Mouse (Mus musculus): ENCODE results near the gene Spr. TPM values are rescaled to one million over a fixed set of nuclear protein-coding genes. Genes with fewer than 3 reads are reported as not detected.
A peak's percentile ranks its signal among the peaks of the same experiment; 100 is the strongest.
"Not testable (repeated sequence)": the region's sequence is repeated elsewhere in the genome, so short reads cannot be mapped to it uniquely, and the experiment has no call there.

Spr gene
- polyA plus RNA-seq, 1 experiment from 2014 or later = 59.1 TPM

DNA sequence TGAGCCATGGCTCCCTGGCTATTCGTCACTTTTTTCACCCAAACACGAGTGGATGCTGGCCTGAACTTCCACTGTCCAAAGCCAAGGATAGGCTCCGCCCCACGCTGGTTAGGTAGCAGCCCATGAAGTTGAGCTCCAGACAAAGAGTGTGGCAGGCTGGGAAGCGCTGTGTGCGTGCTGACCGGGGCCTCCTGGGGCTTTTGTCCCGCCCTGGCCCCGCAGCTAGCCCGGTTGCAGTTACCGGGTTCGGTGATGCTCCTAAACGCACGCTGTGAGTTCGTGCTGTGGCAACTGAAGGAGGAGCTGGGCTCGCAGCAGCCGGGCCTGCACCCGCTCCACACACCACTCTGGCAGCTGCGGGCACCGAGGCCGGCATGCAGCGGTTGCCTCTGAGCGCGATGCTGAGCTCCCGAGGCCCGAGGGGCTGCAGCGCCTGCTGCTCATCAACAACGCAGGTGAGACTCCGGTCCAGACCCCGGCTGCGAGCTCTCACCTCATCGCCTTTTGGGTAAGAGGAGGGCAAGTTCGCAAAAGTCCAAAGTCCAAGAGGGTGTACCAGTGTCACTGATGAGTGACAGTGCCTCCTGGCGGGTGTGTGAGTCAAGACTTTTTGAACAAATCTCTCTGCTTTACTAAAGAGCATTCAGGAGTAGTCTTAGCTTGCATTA lies 17.4 kb upstream of the Spr start:
- peak; percentile 69 for DNase-seq (ENCODE audit: extremely low spot score, low spot score)
- no peaks in the 10 kb centered on the region for H3K9me3 ChIP-seq
- H3K4me3 ChIP-seq = peak overlapping the region; percentile 61
- H3K27ac ChIP-seq = peak overlapping the region; percentile 90
- 1% methylated on average over 34 of the region's 34 CpGs for WGBS
- peaks cover 8% of the 10 kb centered on the region for H3K27me3 ChIP-seq (ENCODE audit: poor library complexity, severe bottlenecking)
- H3K36me3 ChIP-seq (replicated peaks) = no peaks in the 10 kb centered on the region
- peaks cover 38% of the 10 kb centered on the region for H3K4me1 ChIP-seq

DNA sequence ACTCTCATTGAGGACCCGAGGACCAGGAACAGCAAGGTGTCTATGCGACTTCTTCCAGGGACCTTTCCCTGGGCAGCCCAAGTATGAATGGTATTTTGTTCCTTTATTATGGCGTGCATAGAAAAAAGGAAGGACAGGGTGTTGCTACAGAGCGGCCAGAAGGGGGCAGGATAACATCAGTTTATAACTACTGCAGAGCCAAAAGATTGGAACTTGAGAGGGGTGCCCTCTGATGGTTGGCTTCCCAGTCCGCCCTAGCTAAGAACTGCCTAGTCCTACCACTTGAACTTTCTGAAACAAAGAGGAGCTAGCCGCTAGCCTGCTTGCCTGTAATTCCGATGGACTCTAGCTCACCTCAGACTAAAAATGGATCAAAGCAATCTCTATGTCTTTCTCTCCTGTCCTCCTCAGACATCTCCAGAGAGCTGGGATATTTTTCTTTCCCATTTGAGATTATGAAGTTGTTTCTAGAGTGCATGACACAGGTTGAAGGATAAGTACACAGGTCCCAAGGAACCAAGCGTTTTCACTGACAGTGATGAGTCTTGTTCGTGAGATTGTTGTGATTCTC lies 16.5 kb upstream of the Spr start:
- 8% methylated on average over 9 of the region's 9 CpGs for WGBS
- Histone ChIP-seq H3K27me3 (ENCODE audit: poor library complexity, severe bottlenecking) (peaks cover 8% of the 10 kb centered on the region), H3K9me3 (no peaks in the 10 kb centered on the region)

DNA sequence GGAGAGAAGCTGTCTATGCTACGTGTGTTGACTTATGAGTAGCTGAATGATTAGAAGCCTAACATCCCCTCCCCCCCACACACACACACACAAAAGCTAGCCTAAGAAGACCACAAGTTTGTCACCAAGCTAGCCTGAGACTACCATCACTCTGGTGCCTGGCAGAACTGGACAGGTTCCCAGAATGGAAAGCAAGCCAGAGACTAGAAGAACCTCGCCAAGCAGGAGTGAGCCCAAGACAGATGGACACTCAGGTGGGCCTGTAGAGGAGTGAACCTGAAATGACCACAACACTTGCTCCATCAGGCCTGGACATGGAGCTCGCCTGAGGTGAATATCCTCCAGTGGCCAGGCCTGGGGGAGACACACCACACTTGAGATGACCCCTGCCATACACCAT lies 12.8 kb upstream of the Spr start:
- DNase-seq (ENCODE audit: extremely low spot score, low spot score) = no peak
- H3K36me3 ChIP-seq (replicated peaks) = no peaks in the 10 kb centered on the region
- 71% methylated on average over 3 of the region's 3 CpGs for WGBS

More for the DNA sequence above, 16.5 kb upstream of the Spr start:
- H3K4me1 ChIP-seq = peaks cover 28% of the 10 kb centered on the region
- peak; percentile 79 for DNase-seq (ENCODE audit: extremely low spot score, low spot score)
- peak overlapping the region; percentile 58; the same call in 1 of the 2 replicates for H3K27ac ChIP-seq
- no peak overlapping the region for H3K4me3 ChIP-seq
- H3K36me3 ChIP-seq (replicated peaks) = no peaks in the 10 kb centered on the region

DNA sequence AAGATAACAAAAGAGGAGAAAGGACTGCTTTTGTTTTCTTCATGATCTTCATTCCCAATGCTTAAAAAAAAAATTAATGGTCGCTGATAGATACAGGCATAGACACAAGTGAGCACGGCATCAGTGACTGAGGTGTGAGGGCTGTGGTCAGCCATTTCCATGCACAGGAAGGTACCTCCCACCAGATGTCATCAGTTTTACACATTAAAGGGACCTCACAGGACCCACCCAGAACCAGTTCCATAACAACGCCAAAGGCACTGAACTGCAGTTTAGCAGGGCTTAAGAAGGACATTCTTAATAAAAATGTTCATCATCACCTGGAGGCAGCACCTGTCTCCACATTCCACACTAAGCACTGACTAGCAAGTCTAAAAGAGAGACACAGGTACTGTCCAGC lies 10.1 kb upstream of the Spr start:
- no peaks in the 10 kb centered on the region for H3K4me1 ChIP-seq
- no peaks in the 10 kb centered on the region for H3K9me3 ChIP-seq
- H3K27ac ChIP-seq = no peak overlapping the region
- no peak for DNase-seq (ENCODE audit: extremely low spot score, low spot score)
- H3K27me3 ChIP-seq (ENCODE audit: poor library complexity, severe bottlenecking) = 0 out of 2 replicates have a peak, but pooled peaks cover 19% of the 10 kb centered on the region
- 82% methylated on average over 3 of the region's 3 CpGs for WGBS
- H3K36me3 ChIP-seq (replicated peaks) = no peaks in the 10 kb centered on the region
- no peak overlapping the region for H3K4me3 ChIP-seq

More for the DNA sequence above, 12.8 kb upstream of the Spr start:
- Histone ChIP-seq H3K4me3 (no peak overlapping the region), H3K9me3 (no peaks in the 10 kb centered on the region), H3K27ac (no peak overlapping the region), H3K4me1 (peaks cover 18% of the 10 kb centered on the region), H3K27me3 (ENCODE audit: poor library complexity, severe bottlenecking) (0 out of 2 replicates have a peak, but pooled peaks cover 6% of the 10 kb centered on the region)

DNA sequence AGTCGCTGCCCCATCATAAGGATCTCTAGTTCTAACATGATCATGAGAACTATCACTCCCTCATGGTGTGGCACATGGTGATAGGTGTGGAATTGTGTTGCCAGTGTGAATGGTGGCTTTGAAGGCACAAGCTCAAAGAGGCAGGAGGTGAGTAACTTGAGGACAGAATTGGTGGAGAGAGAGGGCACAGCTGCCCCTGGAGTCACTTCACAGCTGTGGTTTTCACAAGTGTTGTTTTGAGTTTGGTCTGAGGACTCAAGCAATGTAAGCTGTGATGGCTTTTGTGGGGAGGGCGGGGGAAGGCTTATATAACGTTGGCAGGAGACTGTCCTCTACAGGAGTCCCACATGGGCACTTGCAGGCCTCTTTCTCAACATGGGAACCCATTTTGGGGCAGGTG lies 6.9 kb upstream of the Spr start:
- Histone ChIP-seq H3K27ac (no peak overlapping the region), H3K27me3 (ENCODE audit: poor library complexity, severe bottlenecking) (0 out of 2 replicates have a peak, but pooled peaks cover 19% of the 10 kb centered on the region), H3K4me3 (no peak overlapping the region), H3K4me1 (no peaks in the 10 kb centered on the region), H3K36me3 (replicated peaks) (no peaks in the 10 kb centered on the region), H3K9me3 (no peaks in the 10 kb centered on the region)
- DNase-seq (ENCODE audit: extremely low spot score, low spot score) = no peak
- WGBS = 75% methylated on average over 3 of the region's 3 CpGs

DNA sequence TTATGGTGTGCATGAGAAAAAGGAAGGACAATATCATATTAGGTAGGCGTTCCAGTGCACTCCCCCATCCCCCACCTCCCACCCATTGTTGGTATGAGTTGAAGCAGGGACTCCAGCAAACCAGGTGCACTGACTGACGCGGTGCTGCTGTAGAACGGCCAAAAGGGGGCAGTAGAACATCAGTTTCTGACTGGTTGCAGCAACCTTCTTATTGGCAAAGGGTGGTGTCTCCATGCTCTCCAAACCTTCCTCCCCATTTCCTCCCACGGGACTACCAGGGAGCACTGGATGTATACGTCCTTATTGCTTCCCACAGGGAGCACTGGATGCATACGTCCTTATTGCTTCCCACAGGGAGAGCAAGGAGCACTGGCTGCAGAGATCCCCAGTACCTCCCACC lies 3.4 kb upstream of the Spr start:
- H3K4me3 ChIP-seq; H3K36me3 ChIP-seq (replicated peaks); H3K9me3 ChIP-seq; DNase-seq (ENCODE audit: extremely low spot score, low spot score); H3K27ac ChIP-seq: not testable (repeated sequence)
- WGBS = 12% methylated on average over 7 of the region's 7 CpGs
- Histone ChIP-seq H3K4me1 (peaks cover 15% of the 10 kb centered on the region), H3K27me3 (ENCODE audit: poor library complexity, severe bottlenecking) (0 out of 2 replicates have a peak, but pooled peaks cover 12% of the 10 kb centered on the region)

DNA sequence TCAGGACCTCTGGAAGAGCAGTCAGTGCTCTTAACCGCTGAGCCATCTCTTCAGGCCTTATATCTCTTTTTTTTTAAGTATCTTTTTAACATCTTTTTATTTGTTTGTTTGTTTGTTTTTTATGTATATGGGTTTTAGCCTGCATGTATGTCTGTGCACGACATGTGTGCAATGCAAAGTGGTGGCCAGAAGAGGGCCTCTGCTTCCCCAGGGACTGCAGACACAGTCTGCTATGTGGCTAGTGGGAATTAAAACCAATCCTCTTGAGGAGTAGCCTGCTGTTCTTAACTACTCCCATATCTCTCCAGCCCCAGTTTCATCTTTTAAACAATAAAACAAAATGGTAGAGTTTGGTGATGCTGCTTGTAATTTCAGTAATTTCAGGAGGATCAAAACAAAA lies 2.0 kb upstream of the Spr start:
- DNase-seq (ENCODE audit: extremely low spot score, low spot score) = no peak
- peaks cover 15% of the 10 kb centered on the region for H3K4me1 ChIP-seq
- H3K27me3 ChIP-seq (ENCODE audit: poor library complexity, severe bottlenecking) = 0 out of 2 replicates have a peak, but pooled peaks cover 5% of the 10 kb centered on the region
- WGBS = 89% methylated on average over 2 of the region's 2 CpGs
- no peaks in the 10 kb centered on the region for H3K9me3 ChIP-seq
- H3K36me3 ChIP-seq (replicated peaks) = peaks cover 2% of the 10 kb centered on the region; the same call in 1 of the 2 replicates
- H3K4me3 ChIP-seq = no peak overlapping the region
- H3K27ac ChIP-seq = no peak overlapping the region

DNA sequence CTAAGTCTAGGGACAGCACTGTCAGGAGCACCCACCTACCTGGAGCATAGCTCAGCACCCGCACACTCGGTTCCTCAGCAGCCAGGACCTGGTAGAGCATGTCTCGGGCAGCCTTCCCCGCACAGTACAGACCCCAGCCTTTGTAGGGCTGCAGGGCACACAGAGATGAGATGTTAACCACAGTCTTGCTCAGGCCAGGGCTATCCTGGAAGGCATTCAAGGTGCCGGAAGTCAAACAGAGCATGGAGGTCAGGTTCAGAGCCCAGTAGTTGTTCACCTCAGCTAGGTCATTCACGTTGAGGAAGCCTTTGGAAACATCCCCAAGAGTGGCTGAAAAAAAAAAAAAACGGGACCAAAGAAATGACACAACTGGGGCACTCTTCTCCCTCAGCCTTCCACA lies 782 bp downstream of the Spr start:
- H3K4me1 ChIP-seq = peaks cover 15% of the 10 kb centered on the region
- H3K27ac ChIP-seq = peak overlapping the region; percentile 89; the same call in 1 of the 2 replicates
- not testable (repeated sequence) for DNase-seq (ENCODE audit: extremely low spot score, low spot score); H3K9me3 ChIP-seq; H3K27me3 ChIP-seq (ENCODE audit: poor library complexity, severe bottlenecking)
- WGBS = 69% methylated on average over 7 of the region's 7 CpGs
- H3K4me3 ChIP-seq = peak overlapping the region; percentile 66
- H3K36me3 ChIP-seq (replicated peaks) = peaks cover 19% of the 10 kb centered on the region

DNA sequence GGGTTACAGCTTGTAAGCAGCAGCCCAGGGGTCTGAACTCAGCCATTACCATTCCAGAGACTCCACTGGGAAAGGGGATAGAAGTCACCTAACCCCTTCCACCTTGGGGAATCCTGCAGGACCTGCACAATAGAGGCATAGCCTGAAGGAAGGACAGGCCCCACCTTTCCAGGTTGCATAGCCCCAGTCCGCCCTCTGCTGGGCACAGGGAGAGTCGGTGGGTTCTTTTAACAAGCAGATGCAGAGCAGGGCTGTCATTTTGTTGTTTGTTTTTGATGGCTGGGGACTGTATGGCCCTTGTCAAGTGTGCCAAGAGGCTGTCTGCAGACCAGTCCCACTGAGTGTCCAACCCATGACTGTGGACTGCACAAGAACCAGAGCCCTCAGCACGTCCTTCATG lies 4.8 kb downstream of the Spr start:
- 28% methylated on average over 3 of the region's 3 CpGs for WGBS
- H3K4me1 ChIP-seq; H3K9me3 ChIP-seq; H3K27ac ChIP-seq; H3K27me3 ChIP-seq (ENCODE audit: poor library complexity, severe bottlenecking); DNase-seq (ENCODE audit: extremely low spot score, low spot score); H3K4me3 ChIP-seq: not testable (repeated sequence)
- H3K36me3 ChIP-seq (replicated peaks) = peaks cover 19% of the 10 kb centered on the region

DNA sequence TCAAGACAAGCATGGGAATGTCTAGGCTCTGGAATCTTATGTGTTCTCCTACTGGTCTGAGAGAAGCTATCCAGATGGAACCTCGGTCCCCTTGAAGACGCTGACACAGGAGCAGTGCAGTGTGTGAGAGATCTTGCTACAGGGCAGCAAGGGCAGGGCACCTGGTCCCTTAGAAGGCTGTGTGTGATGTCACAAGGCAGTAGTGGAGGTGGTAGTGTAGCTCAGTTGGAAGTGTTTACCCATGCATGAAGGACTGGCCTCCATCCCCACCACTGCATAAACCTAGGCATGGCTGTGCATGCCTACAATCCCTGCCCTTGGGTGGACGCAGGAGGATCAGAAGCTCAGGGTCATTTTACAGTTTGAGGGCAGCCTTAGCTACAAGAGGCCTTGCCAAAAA lies 5.3 kb downstream of the Spr start:
- not testable (repeated sequence) for H3K4me1 ChIP-seq; H3K9me3 ChIP-seq; DNase-seq (ENCODE audit: extremely low spot score, low spot score); H3K27me3 ChIP-seq (ENCODE audit: poor library complexity, severe bottlenecking); H3K4me3 ChIP-seq; H3K27ac ChIP-seq
- peaks cover 19% of the 10 kb centered on the region for H3K36me3 ChIP-seq (replicated peaks)
- WGBS = 91% methylated on average over 3 of the region's 3 CpGs

DNA sequence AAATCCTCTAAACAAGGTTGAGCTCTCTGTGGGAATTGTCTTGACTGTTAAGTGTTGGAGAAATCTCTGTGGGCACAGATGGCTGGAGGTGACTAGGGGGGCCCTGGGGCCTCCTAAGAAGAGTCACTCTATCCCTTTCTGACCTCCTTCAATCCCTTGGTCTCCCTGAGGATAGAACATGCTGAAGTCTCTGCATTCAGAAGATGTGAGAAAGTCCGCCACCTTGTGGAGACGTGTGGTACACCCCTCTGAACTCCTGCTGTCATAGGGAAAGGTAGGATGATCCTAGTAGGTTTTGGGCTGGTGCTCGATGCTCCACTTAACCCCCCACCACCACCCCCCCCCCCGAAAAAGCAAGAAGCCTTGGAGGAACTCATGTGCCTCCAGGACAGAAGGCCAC lies 5.9 kb downstream of the Spr start:
- Histone ChIP-seq H3K36me3 (replicated peaks) (peaks cover 19% of the 10 kb centered on the region), H3K27me3 (ENCODE audit: poor library complexity, severe bottlenecking) (peaks cover 15% of the 10 kb centered on the region), H3K4me3 (no peak overlapping the region), H3K27ac (no peak overlapping the region), H3K4me1 (peaks cover 2% of the 10 kb centered on the region), H3K9me3 (no peaks in the 10 kb centered on the region)
- peak; percentile 65 for DNase-seq (ENCODE audit: extremely low spot score, low spot score)
- WGBS = 10% methylated on average over 4 of the region's 4 CpGs

DNA sequence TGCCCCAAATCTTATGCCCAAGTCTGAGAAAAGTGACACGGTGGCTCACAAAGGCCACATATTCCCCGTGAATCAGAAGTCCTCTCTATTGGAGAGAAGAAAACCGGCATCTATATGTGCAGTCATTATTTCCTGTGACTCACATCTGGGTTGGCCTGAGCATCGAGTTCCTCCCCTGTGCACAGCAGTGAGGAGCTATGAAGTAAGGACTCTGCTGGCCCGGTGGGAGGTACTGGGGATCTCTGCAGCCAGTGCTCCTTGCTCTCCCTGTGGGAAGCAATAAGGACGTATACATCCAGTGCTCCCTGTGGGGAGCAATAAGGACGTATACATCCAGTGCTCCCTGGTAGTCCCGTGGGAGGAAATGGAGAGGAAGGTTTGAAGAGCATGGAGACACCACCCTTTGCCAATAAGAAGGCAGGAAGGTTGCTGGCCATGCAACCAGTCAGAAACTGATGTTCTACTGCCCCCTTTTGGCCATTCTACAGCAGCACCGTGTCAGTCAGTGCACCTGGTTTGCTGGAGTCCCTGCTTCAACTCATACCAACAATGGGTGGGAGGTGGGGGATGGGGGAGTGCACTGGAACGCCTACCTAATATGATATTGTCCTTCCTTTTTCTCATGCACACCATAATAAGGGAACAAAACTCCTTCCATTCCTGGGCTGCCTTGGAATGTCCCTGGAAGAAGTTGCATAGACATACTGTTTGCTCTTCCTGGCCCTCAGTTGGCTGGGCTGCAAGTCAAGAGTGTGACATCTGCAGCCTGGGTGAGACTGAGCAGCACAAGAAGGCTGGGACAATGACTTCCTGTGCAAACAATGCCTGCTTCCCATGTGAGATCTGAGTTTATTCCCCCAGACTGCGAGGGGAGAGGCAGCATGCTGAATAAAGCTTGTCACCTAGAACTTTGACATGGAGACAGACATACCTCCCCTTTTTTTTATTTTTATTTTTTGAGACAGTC lies 19.7 kb downstream of the Spr start:
- DNase-seq (ENCODE audit: extremely low spot score, low spot score) = peak; percentile 58
- H3K27ac ChIP-seq; H3K9me3 ChIP-seq; H3K36me3 ChIP-seq (replicated peaks); H3K4me3 ChIP-seq; H3K4me1 ChIP-seq; H3K27me3 ChIP-seq (ENCODE audit: poor library complexity, severe bottlenecking): not testable (repeated sequence)
- 41% methylated on average over 10 of the region's 11 CpGs for WGBS

All from forebrain, embryonic 10.5 days (tissue).